Mouse (Mus musculus) cerebellum, adult 11 months (tissue): ENCODE measurements around the gene Cdk6.
"Not testable (repeated sequence)": the region's sequence is repeated elsewhere in the genome, so short reads cannot be mapped to it uniquely, and the experiment has no call there.

Experiments used
- DNase-seq: peaks from one replicate; pipeline ENCODE4 v3.0.0; 2022

The Cdk6 gene

GRCm38 (mm10) chr5:3345540-3345939, 4.3 kb downstream of the Cdk6 start:
- not testable (repeated sequence) for DNase-seq

- DNase-seq: not testable (repeated sequence)
These were observed 8.1 kb downstream of the Cdk6 start for GRCm38 (mm10) chr5:3349393-3349792.

- DNase-seq: not testable (repeated sequence)
These were observed 10.6 kb downstream of the Cdk6 start for GRCm38 (mm10) chr5:3351836-3352235.

GRCm38 (mm10) chr5:3352314-3352713, 11.0 kb downstream of the Cdk6 start:
- DNase-seq: no peak

- no peak for DNase-seq
These were observed 11.5 kb downstream of the Cdk6 start for GRCm38 (mm10) chr5:3352827-3353226.

- no peak for DNase-seq
These were observed 13.0 kb downstream of the Cdk6 start for GRCm38 (mm10) chr5:3354307-3354706.

GRCm38 (mm10) chr5:3355032-3355536, 13.8 kb downstream of the Cdk6 start:
- DNase-seq: no peak

GRCm38 (mm10) chr5:3355560-3356260, 14.4 kb downstream of the Cdk6 start:
- no peak for DNase-seq

GRCm38 (mm10) chr5:3356261-3356778, 15.0 kb downstream of the Cdk6 start:
- DNase-seq: no peak

GRCm38 (mm10) chr5:3357496-3357895, 16.2 kb downstream of the Cdk6 start:
- no peak for DNase-seq

- DNase-seq: no peak
These were observed 17.6 kb downstream of the Cdk6 start for GRCm38 (mm10) chr5:3358687-3359520.

- no peak for DNase-seq
These were observed 18.6 kb downstream of the Cdk6 start for GRCm38 (mm10) chr5:3359914-3360313.

- no peak for DNase-seq
These were observed 20.0 kb downstream of the Cdk6 start for GRCm38 (mm10) chr5:3361252-3361651.

GRCm38 (mm10) chr5:3362111-3362510, 20.8 kb downstream of the Cdk6 start:
- DNase-seq: no peak

GRCm38 (mm10) chr5:3363036-3363983, 22.0 kb downstream of the Cdk6 start:
- no peak for DNase-seq

GRCm38 (mm10) chr5:3367045-3367444, 25.8 kb downstream of the Cdk6 start:
- no peak for DNase-seq

GRCm38 (mm10) chr5:3369317-3369716, 28.0 kb downstream of the Cdk6 start:
- DNase-seq: no peak

GRCm38 (mm10) chr5:3371212-3371611, 29.9 kb downstream of the Cdk6 start:
- no peak for DNase-seq

- DNase-seq: no peak
These were observed 31.9 kb downstream of the Cdk6 start for GRCm38 (mm10) chr5:3373170-3373569.

GRCm38 (mm10) chr5:3374763-3375162, 33.5 kb downstream of the Cdk6 start:
- DNase-seq: no peak

- no peak for DNase-seq
These were observed 34.9 kb downstream of the Cdk6 start for GRCm38 (mm10) chr5:3376167-3376566.

- DNase-seq: no peak
These were observed 38.0 kb downstream of the Cdk6 start for GRCm38 (mm10) chr5:3379252-3379651.
